Mouse (Mus musculus) G1E (cell line): ENCODE data around the gene Pld4.

ENCODE experiments used
- CTCF ChIP-seq: IDR thresholded peaks from 2 replicates; pipeline ENCODE4 v1.5.1; 2012; ENCODE audit warnings: low read depth, low read length, inconsistent platforms, mixed read lengths
- GATA2 ChIP-seq: IDR thresholded peaks from 2 replicates; pipeline ENCODE4 v1.6.1; 2012; ENCODE audit warnings: low read depth, low read length, inconsistent platforms, borderline replicate concordance
- TAL1 ChIP-seq: conservative IDR thresholded peaks from 2 replicates; pipeline ENCODE4 v1.6.1; 2012; ENCODE audit warnings: low read depth, low read length, inconsistent platforms, mixed read lengths

- TF ChIP-seq CTCF (no peak), TAL1 (no peak), GATA2 (no peak)
Measured at GRCm38 (mm10) chr12:112769031-112769430, 8.6 kb downstream of the Pld4 start.
